Mouse (Mus musculus): ENCODE results near the gene Cep295.
A peak's percentile ranks its signal among the peaks of the same experiment; 100 is the strongest.
"Not testable (repeated sequence)": the region's sequence is repeated elsewhere in the genome, so short reads cannot be mapped to it uniquely, and the experiment has no call there.

The Cep295 gene

GRCm38 (mm10) chr9:15357484-15358275, at the start of gene Cep295:
TSS of gene Cep295 (minus strand) at chr9:15357788.
- DNase-seq (ENCODE audit: low spot score), result peak; percentile 96

- DNase-seq (ENCODE audit: low spot score), result no peak
Observed at GRCm38 (mm10) chr9:15397591-15397990, 40.0 kb upstream of the Cep295 start.

DNA sequence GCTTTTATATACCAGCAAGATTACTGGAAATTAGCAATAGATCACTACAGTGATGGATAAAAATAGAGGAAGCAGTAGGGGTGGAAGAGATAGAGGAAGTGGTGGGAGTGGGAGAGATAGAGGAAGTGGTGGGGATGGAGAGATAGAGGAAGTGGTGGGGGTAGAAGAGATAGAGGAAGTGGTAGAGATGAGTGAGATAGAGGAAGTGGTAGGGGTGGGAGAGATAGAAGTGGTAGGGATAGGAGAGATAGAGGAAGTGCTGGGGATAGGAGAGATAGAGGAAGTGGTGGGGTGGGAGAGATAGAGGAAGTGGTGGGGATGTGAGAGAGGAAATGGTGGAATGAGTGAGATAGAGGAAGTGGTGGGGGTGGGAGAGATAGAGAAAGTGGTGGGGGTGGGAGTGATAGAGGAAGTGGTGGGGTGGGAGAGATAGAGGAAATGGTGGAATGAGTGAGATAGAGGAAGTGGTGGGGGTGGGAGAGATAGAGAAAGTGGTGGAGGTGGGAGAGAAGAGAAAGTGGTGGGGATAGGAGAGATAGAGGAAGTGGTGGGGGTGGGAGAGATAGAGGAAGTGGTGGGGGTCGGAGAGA, 37.9 kb upstream of the Cep295 start:
- no peak for DNase-seq (ENCODE audit: low spot score)

- DNase-seq (ENCODE audit: low spot score), result no peak
Observed at GRCm38 (mm10) chr9:15387075-15387643, 29.6 kb upstream of the Cep295 start.

DNA sequence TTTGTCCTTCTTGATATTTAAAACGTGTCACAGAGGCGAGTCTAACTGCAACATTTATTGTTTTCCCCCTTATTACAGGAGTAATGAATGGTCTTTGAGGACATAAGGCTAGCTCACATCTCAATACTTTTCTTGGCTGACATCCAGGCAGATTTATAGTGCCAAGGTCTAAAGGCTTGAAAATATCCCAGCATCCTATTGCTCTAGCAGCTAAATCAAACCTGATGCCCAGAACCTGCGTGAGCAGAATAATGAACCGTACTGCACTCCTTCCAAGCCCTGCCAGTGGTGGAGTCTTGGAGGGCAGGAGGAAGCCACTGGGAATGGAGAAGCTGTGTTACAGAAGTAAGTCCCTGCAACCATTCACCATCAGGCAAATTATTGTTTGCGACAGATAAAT, 26.7 kb upstream of the Cep295 start:
- no peak for DNase-seq (ENCODE audit: low spot score)

- DNase-seq (ENCODE audit: low spot score), result no peak
Observed at GRCm38 (mm10) chr9:15366260-15366659, 8.7 kb upstream of the Cep295 start.

- no peak for DNase-seq (ENCODE audit: low spot score)
Observed at GRCm38 (mm10) chr9:15365856-15366255, 8.3 kb upstream of the Cep295 start.

DNA sequence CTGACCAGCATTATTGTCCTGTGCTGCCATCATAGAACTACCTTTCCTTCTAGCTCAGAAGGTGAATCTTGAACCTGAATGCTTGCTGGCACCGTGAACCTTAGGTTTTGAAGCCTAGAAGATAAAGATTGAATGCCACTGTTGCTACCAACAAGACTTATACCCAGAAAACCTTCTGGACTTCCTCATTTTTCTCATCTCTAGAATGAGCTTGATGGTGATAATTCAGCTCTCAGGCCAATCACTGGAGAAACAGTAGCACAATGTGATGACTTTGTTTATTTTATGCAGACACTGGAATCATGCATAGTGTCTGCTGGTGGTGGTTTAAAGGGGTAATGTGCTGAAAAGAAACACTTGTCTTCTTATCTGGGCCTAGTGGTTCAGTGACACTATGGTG, 7.3 kb upstream of the Cep295 start:
- no peak for DNase-seq (ENCODE audit: low spot score)

DNA sequence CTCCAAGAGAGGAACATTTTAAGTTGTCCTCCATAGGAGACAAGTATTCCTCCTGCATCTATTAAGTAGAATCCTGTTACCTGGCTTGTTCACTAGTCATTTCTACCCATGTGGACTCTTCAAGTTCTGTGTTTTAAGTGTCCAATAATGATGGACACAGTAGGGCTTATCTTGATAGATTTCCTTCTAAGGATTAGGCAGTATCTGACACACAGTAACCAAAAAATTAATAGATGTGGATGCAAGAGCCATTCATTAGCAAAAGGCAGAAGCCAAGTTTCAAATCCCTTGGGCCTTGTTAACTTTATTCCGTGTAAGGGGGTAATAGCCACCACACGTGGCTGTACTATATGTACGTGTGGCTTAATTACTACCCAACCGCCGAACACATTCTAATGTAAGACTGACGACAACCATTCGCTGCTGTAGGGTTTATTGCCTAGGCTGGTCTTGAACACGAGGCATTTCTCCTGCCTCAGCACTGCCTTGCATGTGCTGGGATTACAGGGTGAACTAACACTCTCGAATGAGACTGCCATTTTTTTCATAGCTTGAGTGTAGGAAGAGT, 588 bp downstream of the Cep295 start:
- DNase-seq (ENCODE audit: low spot score), result no peak

DNA sequence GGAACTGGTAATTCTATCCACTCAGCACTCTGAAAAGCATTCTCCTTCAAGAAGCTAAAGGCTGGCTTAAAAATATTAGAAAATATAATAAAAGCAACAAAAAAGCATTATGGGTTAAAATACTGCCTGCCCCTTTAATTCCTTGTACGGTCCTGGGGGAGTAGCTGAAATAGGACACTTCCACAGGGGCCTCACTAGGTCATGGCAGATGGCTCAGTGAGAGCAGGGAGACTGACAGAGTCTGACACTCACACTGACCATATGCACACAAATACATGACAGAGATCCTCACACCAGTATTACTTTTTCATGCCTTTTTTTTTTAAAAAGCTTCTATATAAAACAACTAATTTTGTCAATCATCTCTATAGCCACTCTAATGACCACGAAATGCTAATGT, 7.7 kb downstream of the Cep295 start:
- no peak for DNase-seq (ENCODE audit: low spot score)

DNA sequence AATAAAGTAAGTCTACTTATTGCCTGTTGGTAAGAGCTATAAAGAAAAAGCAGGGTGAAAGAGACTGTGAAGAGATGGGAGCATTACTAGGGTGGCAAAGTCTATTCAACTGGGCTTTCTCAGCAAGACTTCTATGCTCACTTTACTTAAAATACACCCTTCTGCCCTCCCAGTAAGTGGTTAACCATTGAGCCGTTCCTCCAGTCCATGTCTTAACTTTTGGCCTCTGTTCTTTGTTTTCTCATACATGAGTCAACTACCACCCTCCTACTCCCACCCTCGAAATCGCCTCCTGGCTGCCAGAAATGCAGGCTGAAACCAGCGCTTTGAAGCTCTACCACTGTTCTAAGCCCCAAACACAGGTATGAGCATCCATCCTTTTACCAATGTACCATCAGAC, 19.8 kb downstream of the Cep295 start:
- no peak for DNase-seq (ENCODE audit: low spot score)

DNA sequence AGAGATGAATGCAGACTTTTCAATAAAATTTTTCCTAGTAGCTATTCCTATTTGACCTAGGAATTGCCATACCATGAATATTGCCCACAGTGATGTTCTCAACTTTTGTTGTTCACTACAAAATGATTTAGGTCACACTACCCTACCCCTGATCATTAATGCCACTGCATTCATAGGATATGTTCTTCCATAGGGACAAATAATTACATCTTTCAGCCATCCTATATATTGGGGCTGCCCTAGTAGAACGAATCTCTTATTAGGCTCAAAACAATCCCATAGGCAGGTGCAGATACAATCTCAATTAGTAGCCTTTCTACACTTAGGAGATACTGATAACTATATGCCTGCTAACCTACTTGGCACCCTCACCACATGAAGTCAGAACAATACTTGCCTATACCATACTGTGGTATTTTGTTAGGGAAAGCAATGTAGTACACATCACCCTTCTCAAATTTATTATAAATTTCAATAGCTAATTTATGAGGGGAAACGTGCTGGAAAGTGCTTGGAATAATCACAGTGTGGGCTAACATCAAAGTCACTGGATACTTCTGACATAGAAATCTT, 39.3 kb downstream of the Cep295 start:
- no peak for DNase-seq (ENCODE audit: low spot score)

DNA sequence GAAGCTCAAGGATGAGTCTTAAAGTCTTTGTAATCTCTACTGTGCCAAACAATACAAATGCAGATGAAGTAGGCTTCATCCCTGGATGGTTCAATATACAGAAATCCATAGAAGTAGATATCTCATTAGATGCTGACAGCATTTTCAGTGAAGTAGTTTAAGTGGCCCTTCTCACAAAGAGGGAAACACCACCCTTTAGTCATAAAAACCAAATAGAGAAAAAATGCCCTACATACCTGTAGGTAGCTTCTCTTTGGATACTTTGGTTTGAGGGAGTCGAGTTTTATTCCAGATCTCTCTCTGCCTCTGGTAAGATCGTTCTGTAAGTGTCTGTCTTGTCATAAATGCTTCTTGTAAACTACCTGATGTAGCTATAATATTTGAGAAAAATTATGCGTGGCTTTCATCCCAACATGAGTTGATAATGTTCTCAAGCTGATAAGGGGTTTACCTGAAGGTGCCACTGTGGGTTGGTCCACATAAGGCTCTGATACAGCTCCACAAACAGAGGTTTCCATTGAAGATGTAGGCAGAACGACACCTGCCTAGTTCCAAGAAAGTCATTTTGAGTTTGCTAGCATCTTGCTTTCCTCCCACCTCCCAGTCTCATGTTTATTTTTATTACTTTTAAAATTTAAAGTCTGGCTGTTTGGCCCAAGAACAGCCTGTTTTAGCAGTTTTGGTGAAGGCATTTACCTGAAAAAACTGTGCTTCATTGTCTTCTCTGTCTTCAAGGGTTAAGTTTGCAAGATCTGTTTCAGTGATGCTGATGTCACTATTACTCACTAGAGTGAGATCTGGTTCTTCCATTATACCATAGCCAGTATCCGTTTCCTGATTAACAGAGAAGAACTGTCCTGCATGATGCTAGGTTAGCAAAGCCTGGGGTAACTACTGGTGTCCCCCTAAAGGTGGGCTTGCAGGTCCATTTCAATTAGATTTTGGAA, 40.1 kb downstream of the Cep295 start:
- no peak for DNase-seq (ENCODE audit: low spot score)

DNA sequence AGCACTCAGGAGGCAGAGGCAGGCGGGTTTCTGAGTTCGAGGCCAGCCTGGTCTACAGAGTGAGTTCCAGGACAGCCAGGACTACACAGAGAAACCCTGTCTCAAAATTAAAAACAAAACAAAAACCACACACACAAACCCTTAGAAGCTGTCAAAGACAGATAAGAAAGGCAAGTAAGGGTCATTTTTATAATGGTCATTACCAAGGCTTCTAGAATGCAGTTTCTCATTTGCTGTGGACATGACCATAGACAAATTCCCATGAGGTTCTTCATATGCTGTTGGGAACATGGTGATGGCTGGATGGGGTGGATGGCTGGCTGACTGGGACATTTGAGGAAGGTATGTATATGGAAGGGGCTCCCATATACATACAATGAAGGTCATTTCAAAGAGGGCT, 41.3 kb downstream of the Cep295 start:
- DNase-seq (ENCODE audit: low spot score), result not testable (repeated sequence)

DNA sequence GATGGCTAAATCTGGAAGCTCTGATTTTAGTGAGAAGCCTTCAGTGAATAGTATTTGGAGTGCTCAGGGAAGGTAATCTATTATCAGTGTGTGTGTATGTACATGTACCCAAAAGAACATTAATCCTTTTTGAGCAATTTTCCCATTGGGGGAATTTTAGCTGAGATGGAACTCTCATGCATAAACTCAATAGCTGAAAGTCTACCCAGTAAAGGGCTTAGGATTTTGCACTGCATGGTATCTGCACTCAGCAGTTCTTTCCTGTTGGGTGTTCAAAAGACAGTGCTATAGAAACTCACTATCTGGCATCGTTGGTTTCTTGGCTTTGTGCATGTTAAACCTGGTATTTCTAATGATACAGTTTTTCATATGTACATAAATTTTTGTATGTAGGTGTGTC, 43.0 kb downstream of the Cep295 start:
- no peak for DNase-seq (ENCODE audit: low spot score)

GRCm38 (mm10) chr9:15313633-15314032, 44.0 kb downstream of the Cep295 start:
- DNase-seq (ENCODE audit: low spot score), result no peak

DNA sequence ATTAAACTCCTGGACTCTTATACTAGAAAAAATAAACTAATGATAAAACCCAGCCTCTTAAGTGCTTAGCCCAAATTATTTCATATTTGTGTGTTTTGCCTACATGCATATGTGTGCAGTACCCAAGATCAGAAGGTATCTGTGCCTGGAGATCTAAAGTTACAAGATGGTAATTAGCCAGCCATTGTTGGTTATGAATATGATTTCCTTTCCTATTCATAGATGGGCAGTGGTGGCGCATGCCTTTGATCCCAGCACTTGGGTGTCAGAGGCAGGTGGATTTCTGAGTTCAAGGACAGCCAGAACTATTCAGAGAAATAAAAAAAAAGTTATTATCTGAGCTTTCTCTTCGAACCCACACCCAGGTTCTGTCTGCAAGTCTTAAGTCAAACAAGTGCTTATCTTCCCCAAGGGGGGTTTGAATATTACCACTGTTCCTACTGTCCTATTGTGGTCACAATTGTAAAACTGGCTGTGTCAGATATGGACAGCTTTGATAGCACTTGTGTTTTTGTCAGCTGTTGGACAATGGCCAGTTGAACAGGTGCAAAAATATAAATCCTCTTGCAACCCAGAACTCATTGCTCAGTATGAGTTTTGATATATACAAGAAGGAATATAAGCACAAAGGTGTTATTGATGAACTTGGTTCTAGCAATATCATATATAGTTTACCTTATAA, 45.4 kb downstream of the Cep295 start:
- no peak for DNase-seq (ENCODE audit: low spot score)

DNA sequence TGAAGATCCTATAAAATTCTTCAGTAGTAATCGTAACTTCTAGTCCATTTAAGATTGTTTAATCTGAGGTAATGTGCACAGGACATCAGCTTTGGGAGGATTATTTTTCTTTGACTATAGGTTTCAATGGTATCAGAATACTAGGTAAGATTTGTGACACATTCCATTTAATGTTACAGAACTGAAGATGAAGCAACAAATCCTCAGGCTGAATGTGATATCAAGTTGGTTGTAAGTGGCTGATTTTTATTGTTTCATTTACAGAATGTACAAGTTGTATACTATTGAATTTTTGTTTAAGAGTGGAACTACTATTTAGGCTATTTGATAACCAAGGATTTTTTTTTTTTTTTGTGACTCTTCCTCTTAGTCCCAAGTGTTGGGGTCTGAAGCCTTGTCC, 47.4 kb downstream of the Cep295 start:
- no peak for DNase-seq (ENCODE audit: low spot score)

DNA sequence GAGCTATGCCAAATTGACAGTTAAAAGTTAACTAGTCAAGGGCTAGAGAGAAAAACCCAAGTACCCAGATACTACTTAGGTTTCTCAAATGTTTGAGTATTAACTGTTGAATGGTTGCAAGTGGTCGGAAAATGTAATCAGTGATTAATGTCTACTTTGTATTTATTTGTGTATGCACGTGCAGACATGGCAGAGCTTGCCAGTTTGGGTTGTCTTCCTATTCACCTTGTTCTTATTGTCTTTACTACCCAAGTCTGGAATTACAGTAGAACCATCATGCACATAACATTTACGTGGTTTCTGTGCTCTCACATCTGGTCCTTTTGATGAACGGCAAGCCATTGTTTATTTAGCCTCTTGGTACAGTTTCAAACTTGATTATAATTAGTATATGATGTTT, 48.2 kb downstream of the Cep295 start:
- DNase-seq (ENCODE audit: low spot score), result no peak

GRCm38 (mm10) chr9:15308254-15308653, 49.3 kb downstream of the Cep295 start:
- DNase-seq (ENCODE audit: low spot score), result no peak

- DNase-seq (ENCODE audit: low spot score), result no peak
Observed at GRCm38 (mm10) chr9:15307257-15307656, 50.3 kb downstream of the Cep295 start.
